Mouse (Mus musculus) cerebellum, postnatal 36 days (tissue): Measurements from ENCODE around the gene Ccdc110.

Source experiments
- DNase-seq, 2 experiments: peaks; one replicate each; pipeline ENCODE4 v3.0.0; 2021 to 2022; ENCODE audit warnings: mixed read lengths in 2 of 2

Gene Ccdc110

GRCm38 (mm10) chr8:45986665-45987064 lies 52.2 kb downstream of the Ccdc110 start:
- DNase-seq: no peak

- no peak for DNase-seq
Measured at GRCm38 (mm10) chr8:45988189-45988588, 53.8 kb downstream of the Ccdc110 start.

- DNase-seq: no peak
Measured at GRCm38 (mm10) chr8:45990631-45991310, 56.4 kb downstream of the Ccdc110 start.
